Mouse (Mus musculus): ENCODE data around the gene Lrrn4cl.

GRCm38 (mm10) chr19:8818801-8819595 lies 31.6 kb upstream of the Lrrn4cl start, which contains the start of gene Ttc9c:
- TF ChIP-seq E2F4 (IDR thresholded peaks at IDR 0.05; ENCODE audit: insufficient read depth), result no peak
- TF ChIP-seq POLR2A (IDR thresholded peaks at IDR 0.05; ENCODE audit: insufficient read length, low read depth), result peak; percentile 69
- TF ChIP-seq USF1 (IDR thresholded peaks at IDR 0.05; ENCODE audit: low read depth), result no peak
- TF ChIP-seq MYOD1 (IDR thresholded peaks at IDR 0.05; ENCODE audit: control insufficient read depth in 1 of 3, insufficient read length in 2 of 3, low read depth in 2 of 3), result no peak
- peak; percentile 84; the same call in 1 of the 2 replicates for TF ChIP-seq CEBPB (IDR thresholded peaks at IDR 0.05; ENCODE audit: insufficient read depth, poor library complexity, severe bottlenecking)
- no peak for TF ChIP-seq MYOG (IDR thresholded peaks at IDR 0.05; ENCODE audit: control insufficient read depth in 1 of 3, insufficient read depth in 1 of 3, insufficient read length in 2 of 3, low read depth in 2 of 3)
- TF ChIP-seq TCF12 (IDR thresholded peaks at IDR 0.05; ENCODE audit: insufficient read depth, poor library complexity, severe bottlenecking), result no peak
- TF ChIP-seq MAX (IDR thresholded peaks at IDR 0.05; ENCODE audit: low read depth), result no peak

Measured in myocyte (in vitro differentiated cells).